ENCODE assay signal across 18 mouse cellular contexts in genomic region chr7:37509700-37510099, GRCm38 (mm10).
DNase-seq lines count a peak whose midpoint lies in the region; ATAC-seq and TF ChIP-seq lines count a peak whose summit lies in the region.
"Had no signal": no experiment of that assay in that cellular context is flagged by ENCODE, and none has a peak within 500 bp of the region (broad histone marks: within the 10 kb centered on the region; RNA-seq: fewer than 3 reads in every experiment).

No protein-coding gene starts in this region.

- no peak for ATAC-seq in limb, embryonic 13.5 days (ENCODE audit: low FRiP score, low read depth)
- no peak for ATAC-seq in kidney, embryonic 16.5 days (ENCODE audit: low FRiP score, low TSS enrichment)
- ATAC-seq: intestine, embryonic 16.5 days had no signal

- no peak overlapping the region for H3K4me3 ChIP-seq in limb, embryonic 13.5 days
- H3K4me3 ChIP-seq in limb, embryonic 10.5 days = no peak overlapping the region
- peak overlapping the region; percentile 51 for H3K4me3 ChIP-seq in E14TG2a.4 (replicated peaks; ENCODE audit: low read length)
- no peak overlapping the region for H3K4me3 ChIP-seq in kidney, embryonic 16.5 days (ENCODE audit: low read length)
- H3K4me3 ChIP-seq: embryonic facial prominence, embryonic 13.5 days; gastrocnemius, adult 2 months; heart, embryonic 15.5 days; kidney, embryonic 15.5 days had no signal

- no peaks in the 10 kb centered on the region; the same call in 1 of the 2 replicates for H3K27me3 ChIP-seq in limb, embryonic 13.5 days
- H3K27me3 ChIP-seq in limb, embryonic 10.5 days (ENCODE audit: low read depth, poor library complexity, severe bottlenecking) = no peaks in the 10 kb centered on the region; the same call in 1 of the 2 replicates
- H3K27me3 ChIP-seq in E14TG2a.4 (ENCODE audit: insufficient read depth, low read length) = peaks cover 7% of the 10 kb centered on the region; the same call in 1 of the 2 replicates
- H3K27me3 ChIP-seq in kidney, embryonic 16.5 days (ENCODE audit: insufficient read depth, low read length) = no peaks in the 10 kb centered on the region
- H3K27me3 ChIP-seq: embryonic facial prominence, embryonic 13.5 days; heart, embryonic 15.5 days had no signal

- TF ChIP-seq POLR2A in brain, embryonic 14.5 days (IDR thresholded peaks at IDR 0.05; ENCODE audit: borderline replicate concordance, extremely low read depth, insufficient read depth, insufficient read length, poor library complexity, severe bottlenecking) = no peak

- DNase-seq in limb, embryonic 10.5 days (ENCODE audit: low spot score) = no peak
- peak; percentile 65 for DNase-seq in brain, embryonic 14.5 days (ENCODE audit: low read depth)
- peak; percentile 52 for DNase-seq in layer of hippocampus, adult 9-11 months
- DNase-seq in thymus, postnatal 36 days = no peak
- DNase-seq: adrenal gland, postnatal 36 days; cerebellum, adult 9-11 months; gastrocnemius, adult 2 months; heart, adult 18-20 months; lung, adult 2 months had no signal

- peaks cover 11% of the 10 kb centered on the region for H3K4me1 ChIP-seq in limb, embryonic 13.5 days
- H3K4me1 ChIP-seq in limb, embryonic 10.5 days = peaks cover 14% of the 10 kb centered on the region
- peaks cover 37% of the 10 kb centered on the region for H3K4me1 ChIP-seq in E14TG2a.4 (replicated peaks; ENCODE audit: low read depth, low read length)
- H3K4me1 ChIP-seq in kidney, embryonic 16.5 days (ENCODE audit: insufficient read depth, low read length) = 0 out of 2 replicates have a peak, but pooled peaks cover 6% of the 10 kb centered on the region
- H3K4me1 ChIP-seq: heart, embryonic 15.5 days had no signal

- 64% methylated on average over 9 of the region's 9 CpGs for WGBS in limb, embryonic 13.5 days
- WGBS in limb, embryonic 10.5 days = 75% methylated on average over 9 of the region's 9 CpGs
- WGBS in kidney, embryonic 16.5 days = 69% methylated on average over 9 of the region's 9 CpGs

- no peak overlapping the region for H3K27ac ChIP-seq in limb, embryonic 13.5 days
- H3K27ac ChIP-seq in limb, embryonic 10.5 days = no peak overlapping the region
- H3K27ac ChIP-seq in kidney, embryonic 16.5 days (ENCODE audit: low read length) = no peak overlapping the region
- H3K27ac ChIP-seq: embryonic facial prominence, embryonic 13.5 days; gastrocnemius, adult 2 months; heart, embryonic 15.5 days; kidney, embryonic 15.5 days had no signal

- peak overlapping the region; percentile 31; the same call in 1 of the 2 replicates for H3K9ac ChIP-seq in limb, embryonic 13.5 days
- no peak overlapping the region for H3K9ac ChIP-seq in kidney, embryonic 16.5 days (replicated peaks; ENCODE audit: low read length)
- H3K9ac ChIP-seq: embryonic facial prominence, embryonic 13.5 days; heart, embryonic 15.5 days; kidney, embryonic 15.5 days had no signal

- no peak for TF ChIP-seq CTCF in E14TG2a.4 (conservative IDR thresholded peaks at IDR 0.05; ENCODE audit: low read length)
- TF ChIP-seq CTCF in brain, embryonic 14.5 days (IDR thresholded peaks at IDR 0.05; ENCODE audit: borderline replicate concordance, extremely low read depth, insufficient read depth, insufficient read length) = no peak

- H3K9me3 ChIP-seq in limb, embryonic 13.5 days = no peaks in the 10 kb centered on the region
- no peaks in the 10 kb centered on the region for H3K9me3 ChIP-seq in limb, embryonic 10.5 days (replicated peaks)
- no peaks in the 10 kb centered on the region for H3K9me3 ChIP-seq in E14TG2a.4 (ENCODE audit: low read length)
- H3K9me3 ChIP-seq in kidney, embryonic 16.5 days (ENCODE audit: low read length) = no peaks in the 10 kb centered on the region
- H3K9me3 ChIP-seq: embryonic facial prominence, embryonic 13.5 days; heart, embryonic 15.5 days; kidney, embryonic 15.5 days had no signal

- no peak overlapping the region for H3K4me2 ChIP-seq in limb, embryonic 13.5 days (replicated peaks)
- H3K4me2 ChIP-seq in kidney, embryonic 16.5 days (replicated peaks; ENCODE audit: low read depth, low read length) = no peak overlapping the region
- H3K4me2 ChIP-seq: embryonic facial prominence, embryonic 13.5 days; heart, embryonic 15.5 days; kidney, embryonic 15.5 days; liver, embryonic 11.5 days; midbrain, embryonic 11.5 days had no signal

- no peaks in the 10 kb centered on the region for H3K36me3 ChIP-seq in limb, embryonic 13.5 days
- H3K36me3 ChIP-seq in limb, embryonic 10.5 days = no peaks in the 10 kb centered on the region
- H3K36me3 ChIP-seq in E14TG2a.4 (ENCODE audit: insufficient read depth, low read length) = no peaks in the 10 kb centered on the region
- no peaks in the 10 kb centered on the region for H3K36me3 ChIP-seq in kidney, embryonic 16.5 days (ENCODE audit: insufficient read depth, low read length)
- H3K36me3 ChIP-seq: embryonic facial prominence, embryonic 13.5 days; heart, embryonic 15.5 days; kidney, embryonic 15.5 days had no signal

Comparison
In these comparisons a context has a peak if more than half of its experiments do, and no peak if none do; other contexts are left out.
1. DNase-seq: peak in brain, embryonic 14.5 days (single experiment) and layer of hippocampus, adult 9-11 months (single experiment); none in limb, embryonic 10.5 days (single experiment) and thymus, postnatal 36 days (0 of 2).